Mouse (Mus musculus) cerebellum, adult 8-10 months (tissue): ENCODE measurements at regions not wholly inside any gene's neighbourhood (a gene's known extent, or its start where the extent isn't known, plus 50 kb on each side); places are given as distances from the start of the nearest gene placed in this dataset.

Source experiments
- DNase-seq: peaks from one replicate; pipeline ENCODE4 v3.0.0; 2022

DNA sequence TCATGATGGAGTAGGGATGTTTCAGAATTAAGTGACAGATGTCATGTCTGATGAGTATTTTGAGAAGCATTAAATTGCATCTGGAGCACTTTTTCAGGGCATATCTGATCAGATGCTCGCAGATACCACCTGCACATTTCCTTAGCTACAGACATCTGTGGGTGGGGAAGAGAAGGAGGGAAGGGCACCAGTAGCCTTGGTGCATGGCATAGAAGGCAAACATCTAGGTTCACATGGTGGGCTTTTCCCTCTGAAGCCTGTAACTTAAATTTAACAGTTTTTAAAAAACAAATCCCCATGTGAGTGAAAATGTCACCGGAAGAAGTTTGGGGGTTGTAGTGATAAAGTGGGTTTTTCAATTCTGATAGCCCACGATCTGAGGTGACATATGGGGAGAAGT lies 267.1 kb upstream of the Ptger4 start:
- no peak for DNase-seq

DNA sequence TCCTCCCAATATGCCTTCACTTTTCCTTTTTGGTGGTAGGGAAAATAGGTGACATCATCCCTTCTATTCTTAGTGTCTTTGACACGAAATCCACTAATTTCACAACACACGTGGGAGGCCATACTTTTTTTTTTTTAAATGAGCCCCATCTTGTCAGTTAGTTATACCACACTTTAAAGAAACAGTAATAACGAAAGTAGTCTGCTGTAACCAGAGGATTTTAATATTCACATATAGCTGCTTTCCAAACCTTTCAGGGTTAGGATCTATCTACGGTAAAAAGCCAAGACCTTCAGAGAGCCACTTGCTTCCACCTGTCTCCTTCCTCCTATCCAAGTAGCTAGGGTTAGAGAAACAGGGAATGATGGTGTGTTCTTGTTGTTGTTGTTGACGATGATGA lies 268.6 kb upstream of the Ptger4 start:
- no peak for DNase-seq

DNA sequence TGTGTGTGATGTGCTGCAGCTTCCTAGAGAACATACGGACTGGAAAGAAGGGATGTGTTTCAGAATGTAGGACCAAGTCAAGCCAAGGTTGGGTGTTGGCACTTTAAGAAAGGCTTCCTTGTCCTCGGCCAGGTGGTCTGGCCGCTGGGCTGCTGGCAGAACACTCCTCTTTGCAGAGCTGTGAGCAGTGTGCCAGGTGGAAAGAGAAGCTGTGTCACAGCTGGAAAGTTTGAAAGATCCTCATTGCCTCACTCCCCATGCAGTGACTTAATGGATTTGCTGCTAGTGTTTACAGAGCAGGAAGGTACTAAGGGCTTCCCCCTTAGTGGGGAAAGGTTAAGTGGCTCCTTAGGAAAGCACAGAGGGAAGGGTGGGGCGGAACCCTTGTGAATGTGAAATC lies 269.2 kb upstream of the Ptger4 start:
- DNase-seq: no peak

DNA sequence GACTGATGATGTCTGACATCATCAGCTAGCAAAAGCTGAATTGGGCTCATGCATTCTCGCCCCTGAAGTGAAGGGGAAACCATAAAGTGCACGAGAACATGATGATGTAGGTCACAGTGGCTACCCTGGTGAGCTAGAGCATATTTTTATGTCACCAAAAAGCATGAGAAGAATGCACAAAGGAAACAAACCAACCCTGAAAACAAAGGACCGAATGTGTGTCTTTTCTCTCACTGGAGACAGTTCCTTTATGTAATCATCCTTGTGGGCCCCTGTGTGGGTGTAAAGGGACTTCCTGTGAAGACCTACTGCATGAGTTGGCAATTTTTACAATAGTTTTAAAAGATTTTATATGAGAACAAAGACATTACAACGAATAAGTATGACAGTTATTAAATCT lies 270.2 kb upstream of the Ptger4 start:
- DNase-seq: no peak

DNA sequence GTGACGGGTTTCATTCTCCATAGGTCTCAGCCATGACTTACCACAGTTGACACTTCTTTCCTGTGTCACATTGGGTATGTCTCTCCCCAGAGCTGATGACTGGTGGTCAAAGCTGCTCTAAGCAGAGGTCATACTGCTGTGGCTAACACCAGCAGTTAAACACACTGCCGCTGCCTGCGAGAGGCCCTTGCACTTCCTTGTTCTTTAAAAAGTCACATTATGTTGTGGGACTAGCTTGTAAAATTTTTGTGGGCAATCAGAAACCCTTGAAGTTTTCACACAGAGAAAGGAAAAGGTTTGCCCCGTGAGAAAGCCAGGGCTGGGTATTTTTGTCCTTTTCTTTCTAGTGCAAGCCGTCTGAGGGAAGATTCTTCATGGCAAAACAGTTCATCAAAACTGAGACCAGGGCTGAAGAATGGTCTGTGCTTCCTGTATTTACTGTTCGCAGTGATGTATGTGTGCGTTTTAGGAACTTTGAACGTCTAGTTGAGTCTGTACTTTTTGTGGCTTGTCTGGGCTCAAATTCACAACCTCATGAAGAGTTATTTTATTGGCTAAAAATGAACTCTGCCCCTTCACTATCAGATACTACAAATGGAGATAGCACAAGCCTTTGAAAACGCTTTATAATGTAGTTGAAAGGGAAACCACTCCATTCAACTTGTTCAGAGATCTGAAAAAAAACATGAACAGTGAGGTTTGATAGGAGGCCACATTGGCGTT lies 273.4 kb upstream of the Ptger4 start:
- DNase-seq: no peak

DNA sequence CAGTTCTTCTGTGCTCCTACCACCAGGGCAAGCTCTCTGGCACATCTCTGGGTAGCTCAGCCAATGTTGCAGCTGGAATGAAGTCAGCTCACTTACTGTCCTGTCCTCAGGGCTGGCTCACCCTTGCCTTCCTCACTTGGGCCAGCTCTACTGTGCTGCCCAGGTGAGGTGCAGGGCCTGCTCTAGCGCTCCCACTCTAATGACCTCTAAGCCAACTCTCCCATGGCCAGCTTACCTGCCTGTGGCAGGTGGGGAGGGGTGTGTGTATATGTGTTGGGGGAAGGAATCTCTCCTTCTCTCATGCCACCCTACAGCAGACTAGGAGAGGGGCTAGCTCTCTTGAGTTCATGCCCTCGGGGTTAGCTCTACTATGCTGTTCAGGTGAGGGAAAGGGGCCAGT lies 275.6 kb upstream of the Ptger4 start:
- no peak for DNase-seq

DNA sequence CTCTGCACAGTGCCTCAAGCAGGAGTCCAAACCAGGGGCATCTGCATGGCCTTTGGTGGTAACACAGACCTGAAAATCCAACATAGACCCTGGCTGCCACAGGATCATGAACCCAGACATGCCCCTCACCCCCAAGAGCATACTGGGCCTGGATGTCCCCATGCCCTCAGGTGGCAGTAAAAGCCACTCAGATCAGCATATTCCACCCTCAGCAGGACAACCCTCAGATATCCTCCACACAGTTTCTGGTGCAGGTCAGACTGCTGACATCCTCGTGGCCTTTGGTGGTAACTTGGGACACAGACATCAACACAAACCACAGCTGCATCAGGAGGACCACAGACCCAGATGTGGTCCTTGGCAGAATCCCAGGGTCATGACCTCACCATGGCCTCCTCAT lies 276.0 kb upstream of the Ptger4 start:
- no peak for DNase-seq

DNA sequence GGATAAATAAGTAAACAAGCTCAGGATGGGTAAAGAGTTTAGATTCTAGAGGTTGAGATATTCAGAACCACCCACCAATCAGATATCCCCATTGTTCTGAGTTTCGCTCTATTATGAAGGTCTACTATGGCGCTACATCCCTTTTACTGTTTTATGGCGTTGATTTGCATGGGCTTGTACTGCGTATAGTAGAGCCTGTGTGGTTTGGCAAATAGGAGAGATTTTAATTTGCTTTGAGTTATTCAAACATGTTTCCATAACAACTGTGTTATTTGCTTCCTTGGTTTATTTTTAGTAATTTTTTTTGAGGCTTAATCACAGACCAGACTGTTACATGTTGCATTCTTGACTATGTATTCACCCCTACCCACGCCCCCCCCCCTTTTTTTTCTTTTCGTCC lies 284.6 kb upstream of the Ptger4 start:
- DNase-seq: no peak

DNA sequence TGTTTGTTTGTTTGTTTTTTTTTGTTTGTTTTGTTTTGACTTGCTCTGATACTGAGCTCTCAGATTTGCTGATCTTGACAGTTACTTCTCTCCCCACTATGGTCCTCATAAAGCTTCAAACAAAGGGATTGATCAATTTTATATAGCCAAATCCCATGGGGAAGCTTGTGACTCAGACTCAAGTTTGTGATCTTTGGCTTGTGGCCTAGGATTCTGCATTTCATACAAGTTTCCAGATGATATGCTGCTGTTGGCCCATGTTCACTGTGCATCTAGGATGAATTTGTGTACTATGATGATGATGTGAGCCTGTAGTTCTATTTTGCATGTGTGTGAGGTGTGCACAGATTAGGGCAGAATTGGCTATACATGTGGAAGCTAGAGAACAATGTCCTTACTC lies 289.7 kb upstream of the Ptger4 start:
- no peak for DNase-seq

DNA sequence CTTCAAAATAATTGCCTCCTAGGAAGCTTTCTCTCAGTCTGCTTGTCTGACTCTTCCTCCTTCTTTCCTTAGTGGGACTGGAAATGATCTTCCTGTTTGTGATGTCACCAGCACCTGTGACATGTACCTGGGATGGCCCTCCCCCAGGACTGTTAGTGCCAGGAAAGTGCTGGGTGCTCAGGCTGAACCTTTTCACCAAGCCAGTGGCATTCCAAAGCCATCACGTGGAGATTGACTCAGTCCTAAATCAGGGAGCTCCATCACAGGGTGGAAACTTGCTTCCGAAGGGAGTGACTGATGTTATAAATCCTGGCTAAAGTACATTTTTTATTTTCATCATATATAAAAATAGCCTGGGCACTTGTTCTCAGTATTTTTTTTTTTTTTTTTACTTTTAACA lies 293.4 kb upstream of the Ptger4 start:
- DNase-seq: no peak

DNA sequence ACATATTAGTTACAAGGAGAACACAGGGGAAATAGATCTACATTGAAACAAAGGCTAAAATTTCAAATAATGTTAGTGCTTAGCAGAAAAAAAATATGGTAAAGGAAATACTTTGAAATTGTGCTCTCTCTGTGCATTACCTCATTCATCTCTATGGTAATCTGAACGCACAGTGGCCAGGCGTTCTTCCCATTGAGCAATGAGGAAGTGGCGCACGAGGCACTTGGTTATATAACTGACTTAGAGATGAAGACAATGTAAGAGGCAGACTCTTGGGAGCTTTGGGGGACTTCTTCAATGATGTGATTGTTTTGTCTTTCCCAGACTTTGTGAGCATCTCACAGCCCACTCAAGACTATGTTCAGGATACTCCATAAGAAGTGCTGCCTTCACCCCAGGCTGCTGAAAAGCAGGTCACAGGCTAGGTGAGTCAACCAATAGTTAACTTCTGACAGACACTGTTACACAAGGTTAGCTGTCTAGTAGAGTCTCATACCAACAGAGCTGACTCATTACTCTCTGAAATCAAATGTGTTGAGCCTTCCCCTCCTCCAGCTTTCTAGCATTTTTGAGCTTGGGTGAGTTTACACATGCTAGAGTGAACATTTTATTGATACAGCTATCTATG lies 295.4 kb upstream of the Ptger4 start:
- no peak for DNase-seq

DNA sequence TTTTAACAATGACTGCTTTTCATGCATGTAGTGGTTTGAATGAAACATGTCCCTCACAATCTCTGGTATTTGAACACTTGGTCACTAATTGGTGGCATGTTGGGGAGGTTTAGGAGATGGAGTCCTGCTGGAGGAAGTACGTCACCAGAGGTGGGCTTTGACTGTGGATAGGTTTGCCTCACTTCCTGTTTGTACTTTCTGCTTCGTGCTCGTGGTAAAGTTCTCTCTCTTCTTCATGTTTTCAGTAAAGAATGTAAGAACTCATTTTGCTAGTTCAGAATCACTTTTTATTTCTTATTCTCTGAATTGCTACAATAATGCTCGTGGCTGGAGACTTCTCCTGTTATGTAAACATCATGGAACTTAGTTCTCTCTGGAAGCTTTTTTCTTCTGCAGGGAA lies 310.5 kb upstream of the Ptger4 start:
- DNase-seq: no peak

DNA sequence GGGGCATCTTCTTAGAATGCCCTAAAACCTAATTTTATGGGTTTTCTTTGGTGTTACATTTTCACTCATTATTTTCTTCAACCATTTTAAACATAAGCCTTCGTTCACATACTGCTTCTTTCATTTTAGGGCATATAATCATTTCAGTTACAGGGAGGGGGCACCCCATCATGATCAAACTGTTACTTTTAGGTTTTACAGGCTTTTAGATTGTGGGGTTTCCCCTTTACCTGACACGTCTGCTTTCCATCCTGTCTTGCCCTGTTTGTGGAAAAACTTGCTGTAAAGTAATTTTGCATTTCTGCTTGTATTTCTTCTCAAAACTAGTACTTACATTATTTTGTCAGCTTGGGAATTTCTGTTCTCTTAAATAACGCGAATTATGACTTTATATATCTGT lies 310.9 kb upstream of the Ptger4 start:
- DNase-seq: no peak

DNA sequence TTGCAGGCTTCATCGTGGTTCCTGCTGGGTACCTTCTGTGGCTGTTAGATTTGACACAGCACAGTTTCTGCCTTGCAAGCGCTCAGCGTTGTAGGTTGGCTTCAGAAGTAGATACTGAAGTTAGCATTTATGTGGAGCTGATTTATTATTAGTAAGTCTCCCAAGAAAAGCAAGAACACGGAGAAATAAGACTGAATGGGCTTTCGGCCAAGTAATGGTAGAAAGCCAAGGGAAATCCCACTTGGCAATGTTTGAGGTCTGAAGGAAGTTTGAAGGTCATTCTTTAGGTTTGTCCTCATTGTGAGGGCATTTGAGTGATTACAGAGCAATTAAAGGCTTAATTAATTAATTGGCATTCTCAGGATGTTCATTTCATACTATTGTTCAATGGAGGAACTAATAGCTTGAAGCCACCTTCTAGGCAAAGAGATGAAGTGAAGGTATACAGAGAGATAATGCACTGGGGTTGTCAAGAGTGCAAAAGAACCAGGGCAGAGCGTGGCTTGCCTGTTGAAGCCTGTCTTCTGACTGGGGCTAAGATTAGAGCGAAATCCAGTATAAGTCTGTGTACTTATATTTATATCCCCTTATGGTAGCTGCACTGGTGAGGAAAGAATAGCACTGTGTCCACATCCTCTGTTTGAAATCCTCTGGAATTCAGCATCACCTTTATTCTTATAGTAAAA lies 311.5 kb upstream of the Ptger4 start:
- DNase-seq: no peak

DNA sequence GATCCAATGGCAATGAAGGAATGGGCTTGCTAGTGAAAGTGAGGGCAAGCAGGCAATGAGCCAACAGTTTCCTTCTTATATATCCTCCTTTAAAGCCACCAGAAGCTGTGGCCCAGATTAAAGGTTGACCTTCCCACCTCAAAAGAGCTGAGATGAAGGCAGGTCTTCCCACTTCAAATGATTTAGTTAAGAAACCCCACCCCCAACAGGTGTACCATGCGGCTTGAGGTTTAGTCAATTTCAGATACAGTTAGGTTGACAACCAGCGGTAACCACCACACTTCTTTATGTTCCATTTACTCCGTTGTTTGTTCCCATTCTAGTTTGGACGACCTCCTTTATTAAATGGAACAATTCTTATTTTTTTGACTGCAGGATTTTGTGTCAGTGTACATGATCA lies 317.8 kb upstream of the Ptger4 start:
- DNase-seq: no peak

DNA sequence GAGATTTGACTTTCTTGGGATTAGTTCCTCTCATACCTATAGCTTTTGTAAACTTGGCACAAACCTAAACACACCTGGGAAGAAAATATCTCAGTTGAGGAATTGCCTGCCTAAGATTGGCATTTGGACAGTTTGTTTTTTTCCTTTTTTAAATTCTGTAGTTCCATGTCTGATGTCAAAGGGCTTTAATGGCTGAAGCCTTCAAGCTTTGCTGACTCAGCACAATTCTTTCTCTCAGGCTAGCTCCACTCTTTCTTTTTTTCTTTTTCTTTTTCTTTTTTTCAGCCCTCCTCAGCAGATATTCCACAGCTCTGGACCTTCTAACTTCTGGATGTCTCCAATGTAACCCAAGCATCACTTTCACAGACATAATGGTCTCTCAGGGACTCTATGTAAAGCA lies 330.4 kb upstream of the Ptger4 start:
- DNase-seq: no peak

DNA sequence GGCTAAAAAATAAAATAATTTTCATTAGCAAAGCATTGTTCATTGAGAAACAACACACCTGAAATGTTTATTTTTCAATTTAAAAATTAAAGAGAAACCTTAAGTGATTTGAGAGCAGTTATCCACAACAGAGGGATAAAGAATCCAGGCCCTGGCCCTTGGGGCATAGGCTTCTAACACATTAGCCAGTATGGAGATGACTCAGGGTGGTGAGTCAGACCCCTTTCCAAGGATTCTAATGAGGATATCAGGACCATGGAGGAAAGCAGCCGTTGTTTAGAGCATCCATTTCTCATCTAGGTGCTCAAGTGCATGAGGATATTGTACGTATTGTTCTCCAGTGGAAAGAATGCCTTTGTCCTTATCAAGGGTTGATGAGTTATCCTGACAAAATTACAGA lies 335.6 kb upstream of the Ptger4 start:
- no peak for DNase-seq

DNA sequence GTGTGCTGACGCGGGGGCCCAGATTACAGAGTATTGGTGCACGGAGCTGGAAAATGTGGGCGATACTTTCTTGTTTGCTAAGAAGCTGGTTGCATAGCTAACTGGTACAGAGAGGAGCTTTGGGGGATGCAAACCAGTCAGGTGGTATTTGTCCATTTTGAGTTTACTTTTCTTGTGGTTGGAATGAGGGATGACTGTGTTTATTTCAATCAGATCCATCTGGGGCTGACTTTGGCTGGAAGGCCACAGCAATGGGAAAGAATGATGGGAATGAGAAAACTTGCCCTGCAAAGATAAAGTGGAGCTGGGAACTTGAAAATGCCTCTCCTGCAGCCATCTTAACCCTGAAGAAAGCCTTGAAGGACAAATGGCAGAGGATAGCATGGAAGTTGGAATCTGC lies 336.4 kb upstream of the Ptger4 start:
- no peak for DNase-seq

DNA sequence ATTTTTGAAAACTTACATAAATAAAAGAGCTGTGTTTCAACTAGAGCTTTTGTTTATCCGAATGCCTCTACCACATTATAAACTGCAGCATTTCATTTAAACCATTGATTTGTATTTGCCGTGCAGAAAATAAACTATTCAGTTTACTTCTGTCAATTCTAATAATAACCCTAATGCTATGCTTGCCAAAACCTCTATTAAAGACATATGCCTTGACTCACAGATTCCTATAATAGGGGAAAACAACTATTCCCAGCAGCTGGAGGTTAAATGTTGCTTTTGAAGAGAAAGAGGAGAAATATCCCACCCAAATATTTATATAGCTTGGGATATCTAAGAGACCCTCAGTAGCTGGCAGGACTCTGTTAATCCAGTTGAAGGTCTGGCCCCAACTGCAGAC lies 340.4 kb upstream of the Ptger4 start:
- no peak for DNase-seq

DNA sequence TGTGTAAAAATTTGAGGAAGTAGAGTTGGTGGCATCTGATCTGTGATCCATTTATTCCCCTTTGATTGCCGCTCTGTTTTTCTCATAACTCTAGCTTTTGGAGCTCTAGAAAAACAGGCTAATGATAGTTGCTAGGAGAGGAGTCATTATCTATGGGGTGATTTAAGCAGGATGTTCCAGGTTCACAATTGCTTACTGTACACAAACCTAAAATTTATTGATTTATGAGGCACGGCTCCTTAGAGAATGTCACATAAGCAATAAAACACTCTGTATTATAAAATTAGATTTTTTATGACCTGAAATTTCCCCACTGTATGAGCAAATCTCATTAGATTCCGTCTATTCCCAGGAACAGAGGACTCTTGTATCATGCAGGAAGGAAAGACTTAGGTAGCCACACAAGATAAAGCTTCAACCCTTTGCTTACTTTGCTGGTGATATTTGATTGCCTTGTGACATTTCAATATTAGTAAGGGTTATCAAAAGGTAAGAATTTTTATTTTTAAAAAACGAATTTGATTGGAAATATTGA lies 360.8 kb upstream of the Ptger4 start:
- no peak for DNase-seq

DNA sequence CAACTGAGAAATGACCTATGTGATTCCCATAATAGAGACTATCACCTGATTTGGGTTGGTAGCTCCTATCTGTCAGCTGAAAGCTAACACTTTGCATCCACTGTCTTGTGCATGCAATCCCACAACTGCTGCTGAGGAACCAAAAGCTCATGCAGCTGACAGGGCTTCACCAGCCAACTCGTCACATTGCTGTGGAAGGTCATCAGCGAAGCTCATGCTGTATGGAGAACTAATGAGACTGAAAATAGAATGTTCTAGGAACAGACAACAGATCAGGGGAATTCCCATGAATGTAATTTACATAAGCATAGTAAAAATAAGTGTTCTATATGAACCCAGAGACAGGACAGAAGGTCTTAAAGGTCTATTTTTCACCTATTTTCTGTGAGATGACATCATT lies 363.5 kb upstream of the Ptger4 start:
- DNase-seq: no peak

DNA sequence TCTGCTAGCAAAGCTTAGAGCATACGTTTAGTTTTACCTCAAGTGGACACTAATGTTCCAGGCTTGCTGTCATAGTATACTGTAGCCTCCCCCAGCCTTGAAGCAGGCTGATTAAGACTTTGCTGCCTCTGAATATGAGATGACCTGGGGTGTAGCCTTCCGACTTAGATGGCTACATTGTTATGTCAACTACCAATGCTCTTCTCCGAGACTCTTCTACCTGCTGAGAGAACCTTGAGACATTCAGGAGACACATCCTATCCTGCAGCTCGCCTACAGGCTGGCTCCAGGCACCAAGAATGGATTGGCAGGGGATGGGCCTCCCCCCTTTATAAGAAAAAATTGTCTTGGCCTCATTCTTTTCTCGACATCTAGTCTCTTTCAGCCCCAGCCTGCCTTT lies 379.0 kb upstream of the Ptger4 start:
- no peak for DNase-seq

DNA sequence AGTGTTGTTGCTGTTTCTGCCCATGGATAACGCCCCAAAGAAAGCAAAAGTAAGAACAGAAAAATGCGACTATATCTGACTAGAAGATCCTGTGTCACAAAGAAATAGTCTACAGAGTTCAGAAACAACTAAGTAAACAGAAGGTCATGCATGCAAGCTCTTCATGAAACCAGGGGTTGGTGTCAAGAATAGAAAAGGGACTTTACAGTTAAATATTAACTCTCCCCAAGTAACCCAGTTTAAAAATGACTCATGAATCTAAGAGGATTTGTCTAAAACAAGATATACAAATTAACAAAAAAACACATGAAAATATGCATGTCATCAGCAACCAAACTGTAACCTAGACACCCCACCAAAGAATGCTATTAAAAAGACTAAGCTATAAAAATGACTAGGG lies 381.4 kb upstream of the Ptger4 start:
- no peak for DNase-seq

DNA sequence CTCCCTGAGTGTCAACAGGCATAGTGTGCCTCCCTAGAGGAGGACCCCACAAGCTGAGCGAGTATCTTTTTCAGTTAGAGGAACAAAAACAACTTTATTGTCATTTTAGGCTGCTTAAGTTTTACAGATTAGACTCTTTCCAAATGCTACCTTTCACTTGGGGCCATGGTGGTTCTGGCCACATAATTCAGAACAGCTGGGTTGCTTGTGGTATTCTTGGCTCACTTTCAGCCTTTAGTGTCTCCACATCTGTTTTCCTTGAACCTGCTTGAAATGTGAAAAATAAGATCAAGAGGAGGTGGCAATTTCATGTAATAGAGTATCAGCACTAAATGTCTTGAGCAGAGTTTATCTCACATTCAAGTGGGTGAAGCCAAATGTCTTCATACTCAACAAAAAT lies 402.7 kb upstream of the Ptger4 start:
- DNase-seq: no peak
